7 mouse cellular contexts compared by ENCODE assay signal in the genomic region with DNA sequence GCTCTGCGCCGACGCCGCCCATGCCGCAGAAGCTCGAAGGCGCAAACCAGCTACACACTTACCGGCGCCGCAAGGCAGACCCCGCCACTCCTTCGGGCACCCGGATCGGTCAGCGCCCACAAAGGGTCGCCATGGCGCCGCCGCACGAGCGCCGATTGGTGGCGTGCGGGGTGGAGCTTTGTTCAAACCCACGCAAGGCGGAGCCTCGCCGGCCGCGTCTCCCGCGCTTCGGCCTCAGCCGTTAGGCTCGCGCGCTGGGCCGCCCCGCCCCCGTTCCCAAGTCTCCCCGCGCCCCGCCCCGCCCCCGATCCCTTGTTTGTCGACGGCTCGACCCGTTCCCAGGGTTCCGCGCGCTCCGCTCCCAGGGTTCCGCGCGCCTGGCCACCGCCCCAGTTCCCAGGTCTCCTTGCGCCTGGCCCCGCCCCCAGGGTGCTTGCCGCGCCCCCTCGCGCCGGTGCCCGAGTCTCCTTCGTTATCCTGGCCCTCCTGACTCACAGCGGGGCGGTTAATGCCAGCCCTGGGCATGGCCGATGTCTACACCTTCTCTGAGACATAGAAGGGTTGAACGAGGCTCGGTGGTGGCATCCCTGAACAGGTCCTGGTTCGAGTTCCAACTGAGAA. TPM values are rescaled to one million over a fixed set of nuclear protein-coding genes. Genes with fewer than 3 reads are reported as not detected.
DNase-seq lines count a peak whose midpoint lies in the region; ATAC-seq lines count a peak whose summit lies in the region.

A gene (minus strand): TSS at position 180 of the 621 bp plus-strand sequence.

- H3K9me3 ChIP-seq in intestine, embryonic 16.5 days (ENCODE audit: control insufficient read depth, low read length): no peaks in the 10 kb centered on the region
- H3K9me3 ChIP-seq in midbrain, embryonic 11.5 days (ENCODE audit: control insufficient read depth, low read length): no peaks in the 10 kb centered on the region

- H3K4me3 ChIP-seq in intestine, embryonic 16.5 days (ENCODE audit: low read length): peak within 1 kb of the TSS; percentile 85
- peak within 1 kb of the TSS; percentile 97 for H3K4me3 ChIP-seq in midbrain, embryonic 11.5 days (ENCODE audit: low read depth, low read length)

- intact Hi-C loops in left cerebral cortex, postnatal 36 days (cut with DNase I): no loop called here

- H3K4me2 ChIP-seq in intestine, embryonic 16.5 days (ENCODE audit: low read depth, low read length): peak within 1 kb of the TSS; percentile 73
- peak within 1 kb of the TSS; percentile 82 for H3K4me2 ChIP-seq in midbrain, embryonic 11.5 days

- H3K4me1 ChIP-seq in intestine, embryonic 16.5 days (ENCODE audit: control insufficient read depth, insufficient read depth, low read length): peaks cover 30% of the 10 kb centered on the region
- peaks cover 21% of the 10 kb centered on the region for H3K4me1 ChIP-seq in midbrain, embryonic 11.5 days (ENCODE audit: control insufficient read depth, insufficient read depth, low read length)

- H3K9ac ChIP-seq in intestine, embryonic 16.5 days (ENCODE audit: low read depth, low read length): peak within 1 kb of the TSS; percentile 97
- H3K9ac ChIP-seq in midbrain, embryonic 11.5 days (ENCODE audit: low read length): peak within 1 kb of the TSS; percentile 99

- WGBS in intestine, embryonic 16.5 days: under 1% methylated on average over 69 of the region's 72 CpGs
- WGBS in midbrain, embryonic 11.5 days: under 1% methylated on average over 49 of the region's 72 CpGs

- no peaks in the 10 kb centered on the region for H3K36me3 ChIP-seq in intestine, embryonic 16.5 days (ENCODE audit: control insufficient read depth, insufficient read depth, low read length)
- peaks cover 5% of the 10 kb centered on the region for H3K36me3 ChIP-seq in midbrain, embryonic 11.5 days (ENCODE audit: control insufficient read depth, insufficient read depth, low read length)

- peak; percentile 97 for ATAC-seq in intestine, embryonic 16.5 days
- peak; percentile 97 for ATAC-seq in midbrain, embryonic 11.5 days (ENCODE audit: low FRiP score)

- H3K27me3 ChIP-seq in intestine, embryonic 16.5 days (replicated peaks; ENCODE audit: control insufficient read depth, insufficient read depth, low read length): no peaks in the 10 kb centered on the region
- H3K27me3 ChIP-seq in midbrain, embryonic 11.5 days (ENCODE audit: control insufficient read depth, insufficient read depth, low read length): no peaks in the 10 kb centered on the region

- peak; percentile 99 for DNase-seq in adrenal gland, adult 2 months
- DNase-seq in embryo, embryonic 11.5 days (ENCODE audit: low read depth, low spot score): peak; percentile 98
- peak; percentile 99 for DNase-seq in gastrocnemius, postnatal 4 days (ENCODE audit: low spot score in 2 of 2)
- DNase-seq in left cerebral cortex, postnatal 36 days (ENCODE audit: low spot score in 2 of 2): peak; percentile 98 to 99
- DNase-seq in midbrain, embryonic 11.5 days (ENCODE audit: low spot score, missing footprints): peak; percentile 99
- DNase-seq in skeletal muscle tissue, adult 2 months (ENCODE audit: low read depth, low spot score): peak; percentile 92

- H3K27ac ChIP-seq in intestine, embryonic 16.5 days (ENCODE audit: low read length): peak within 1 kb of the TSS; percentile 92
- peak within 1 kb of the TSS; percentile 89 for H3K27ac ChIP-seq in midbrain, embryonic 11.5 days (ENCODE audit: low read depth, low read length)

RNA-seq across cellular contexts. Expression of the gene that starts here (rescaled TPM):
- 10 to 100 TPM; 11.0 to 13.0 TPM for total RNA-seq in adrenal gland, adult 2 months (2021)
- polyA plus RNA-seq in adrenal gland, adult 2 months (2012; rRNA removed): 8.1 and 9.4 TPM in 2 replicates
- total RNA-seq in gastrocnemius, postnatal 4 days (2021): 10 to 100 TPM; 17.1 to 20.6 TPM
- polyA plus RNA-seq in intestine, embryonic 16.5 days (2015; fragmentation: Nextera tagmentation; extraction: Ambion mirVana): 69.2 and 79.6 TPM in 2 replicates
- total RNA-seq in left cerebral cortex, postnatal 36 days (2021): 10 to 100 TPM in 1 of 2 experiments, 1 to 10 TPM in 1; 9.2 to 10.9 TPM
- polyA plus RNA-seq in midbrain, embryonic 11.5 days (2014; fragmentation: Nextera tagmentation; extraction: Ambion mirVana): 159 TPM in 2 replicates

Comparison
In these comparisons a context has a peak if more than half of its experiments do, and no peak if none do; other contexts are left out.
1. Peak in every context shown above with its lines: DNase-seq, ATAC-seq, H3K4me3 ChIP-seq and H3K27ac ChIP-seq.